Mouse (Mus musculus) limb, embryonic 14.5 days (tissue): ENCODE data around the gene Maff. TPM values are rescaled to one million over a fixed set of nuclear protein-coding genes. Genes with fewer than 3 reads are reported as not detected.

Source experiments
- ATAC-seq: fragments of 200-750 bp; cut with Nextera tagmentation; 2 replicates; pipeline ENCODE4 v1.8.0; 2017; ENCODE audit warnings: low read depth, moderate number of reproducible peaks, moderate TSS enrichment; ENCODE audit not compliant: low FRiP score
- DNase-seq: peaks from one replicate; pipeline ENCODE4 v3.0.0-alpha.2; 2015; ENCODE audit warnings: low spot score
- H3K27ac ChIP-seq: fragments of 300-500 bp; sonication (generic); replicated peaks from 2 replicates; pipeline ENCODE4 v1.5.1; 2014; ENCODE audit warnings: low read depth, mild to moderate bottlenecking, low read length, moderate library complexity, mixed read lengths
- H3K27me3 ChIP-seq: fragments of 300-500 bp; sonication (generic); 2 replicates; pipeline ENCODE4 v1.6.1; 2014; ENCODE audit warnings: low read length, mixed read lengths; ENCODE audit not compliant: control insufficient read depth, insufficient read depth
- H3K36me3 ChIP-seq: fragments of 300-500 bp; sonication (generic); 2 replicates; pipeline ENCODE4 v1.6.1; 2014; ENCODE audit warnings: mild to moderate bottlenecking, low read length, moderate library complexity, mixed read lengths; ENCODE audit not compliant: control insufficient read depth, insufficient read depth
- H3K4me1 ChIP-seq: fragments of 300-500 bp; sonication (generic); 2 replicates; pipeline ENCODE4 v1.6.1; 2014; ENCODE audit warnings: antibody characterized with exemption, low read length, mixed read lengths; ENCODE audit not compliant: control insufficient read depth, insufficient read depth
- H3K4me2 ChIP-seq: fragments of 300-500 bp; sonication (generic); replicated peaks from 2 replicates; pipeline ENCODE4 v1.6.1; 2014; ENCODE audit warnings: low read depth, mild to moderate bottlenecking, low read length, moderate library complexity; ENCODE audit not compliant: severe bottlenecking
- H3K4me3 ChIP-seq: fragments of 300-500 bp; sonication (generic); replicated peaks from 2 replicates; pipeline ENCODE4 v1.5.1; 2014; ENCODE audit warnings: low read length
- H3K9ac ChIP-seq: fragments of 300-500 bp; sonication (generic); 2 replicates; pipeline ENCODE4 v1.6.1; 2014; ENCODE audit warnings: mild to moderate bottlenecking, low read depth, low read length, moderate library complexity; ENCODE audit not compliant: severe bottlenecking
- H3K9me3 ChIP-seq: fragments of 300-500 bp; sonication (generic); 2 replicates; pipeline ENCODE4 v1.6.1; 2016; ENCODE audit warnings: low read length; ENCODE audit not compliant: control insufficient read depth
- POLR2A ChIP-seq: fragments of 200-500 bp; IDR thresholded peaks from 2 replicates; pipeline ENCODE4 v1.8.0; 2012; ENCODE audit warnings: inconsistent platforms, mild to moderate bottlenecking, moderate library complexity, borderline replicate concordance; ENCODE audit not compliant: insufficient read depth, insufficient read length; ENCODE audit errors: extremely low read depth
- WGBS: fragments of 180-500 bp; shearing (Covaris S2); extraction: QIAGEN DNeasy Blood & Tissue Kit; methylation state at CpG from one replicate; pipeline ENCODE4 v1.1.7; 2014; 5-methylcytosine and 5-hydroxymethylcytosine counted together
- polyA plus RNA-seq, 2 experiments: library from polyadenylated mRNA; depleted of rRNA in 1 of 2; stranded (reverse) in 1 of 2; unstranded in 1 of 2; fragments of >200 nt; fragmentation: Nextera tagmentation in 1 of 2; extraction: Ambion mirVana in 1 of 2; gene quantifications; 2 replicates each; pipeline versions ENCODE4 v1.2.1 to v1.2.3; 2012 to 2014

Maff gene
- polyA plus RNA-seq, 2 experiments: 3.0 to 5.5 TPM

GRCm38 (mm10) chr15:79306043-79306637, 40.3 kb upstream of the Maff start:
- Histone ChIP-seq H3K9ac (no peak overlapping the region), H3K4me2 (no peak overlapping the region), H3K9me3 (no peaks in the 10 kb centered on the region), H3K27me3 (no peaks in the 10 kb centered on the region), H3K4me1 (no peaks in the 10 kb centered on the region), H3K27ac (no peak overlapping the region), H3K36me3 (peaks cover 9% of the 10 kb centered on the region; the same call in 1 of the 2 replicates), H3K4me3 (no peak overlapping the region)
- WGBS: 69% methylated on average over 21 of the region's 23 CpGs
- no peak for TF ChIP-seq POLR2A
- DNase-seq: no peak
- ATAC-seq: peak; percentile 47; the same call in 1 of the 2 replicates

GRCm38 (mm10) chr15:79307861-79308260, 38.6 kb upstream of the Maff start:
- Histone ChIP-seq H3K9ac (no peak overlapping the region), H3K4me1 (no peaks in the 10 kb centered on the region), H3K4me2 (no peak overlapping the region), H3K36me3 (peaks cover 16% of the 10 kb centered on the region), H3K4me3 (no peak overlapping the region), H3K27me3 (no peaks in the 10 kb centered on the region), H3K9me3 (no peaks in the 10 kb centered on the region), H3K27ac (no peak overlapping the region)
- 45% methylated on average over 4 of the region's 4 CpGs for WGBS
- ATAC-seq (no peak), DNase-seq (no peak)
- TF ChIP-seq POLR2A: no peak

- TF ChIP-seq POLR2A: no peak
- Histone ChIP-seq H3K27me3 (no peaks in the 10 kb centered on the region), H3K27ac (no peak overlapping the region), H3K9ac (no peak overlapping the region), H3K4me3 (no peak overlapping the region), H3K9me3 (no peaks in the 10 kb centered on the region), H3K4me2 (no peak overlapping the region), H3K4me1 (no peaks in the 10 kb centered on the region), H3K36me3 (peaks cover 13% of the 10 kb centered on the region)
- 77% methylated on average over 8 of the region's 8 CpGs for WGBS
- DNase-seq: no peak
- ATAC-seq: no peak
Measured at GRCm38 (mm10) chr15:79313848-79314369, 32.5 kb upstream of the Maff start.

GRCm38 (mm10) chr15:79321733-79322190, 24.7 kb upstream of the Maff start:
- Histone ChIP-seq H3K4me1 (peaks cover 17% of the 10 kb centered on the region; the same call in 1 of the 2 replicates), H3K4me2 (no peak overlapping the region), H3K27ac (no peak overlapping the region), H3K9me3 (no peaks in the 10 kb centered on the region), H3K4me3 (no peak overlapping the region), H3K9ac (no peak overlapping the region), H3K27me3 (no peaks in the 10 kb centered on the region), H3K36me3 (no peaks in the 10 kb centered on the region)
- WGBS: 80% methylated on average over 5 of the region's 5 CpGs
- DNase-seq (no peak), ATAC-seq (no peak)
- TF ChIP-seq POLR2A: no peak

- H3K36me3 ChIP-seq: no peaks in the 10 kb centered on the region
- DNase-seq: no peak
- H3K27ac ChIP-seq: no peak overlapping the region
- no peak for ATAC-seq
- TF ChIP-seq POLR2A: no peak
- no peaks in the 10 kb centered on the region for H3K27me3 ChIP-seq
- H3K9me3 ChIP-seq: no peaks in the 10 kb centered on the region
- H3K9ac ChIP-seq: no peak overlapping the region
- H3K4me2 ChIP-seq: no peak overlapping the region
- 76% methylated on average over 11 of the region's 11 CpGs for WGBS
- H3K4me1 ChIP-seq: peaks cover 24% of the 10 kb centered on the region
- no peak overlapping the region for H3K4me3 ChIP-seq
Measured at GRCm38 (mm10) chr15:79322281-79322990, 24.0 kb upstream of the Maff start.
